Mouse (Mus musculus) ZHBTc4 (cell line): ENCODE measurements around the gene Tmsb10.

ENCODE experiments used
- DNase-seq: peaks from one replicate; pipeline ENCODE4 v3.0.0-alpha.2; 2011; ENCODE audit warnings: low read depth, low spot score

Gene Tmsb10

DNA sequence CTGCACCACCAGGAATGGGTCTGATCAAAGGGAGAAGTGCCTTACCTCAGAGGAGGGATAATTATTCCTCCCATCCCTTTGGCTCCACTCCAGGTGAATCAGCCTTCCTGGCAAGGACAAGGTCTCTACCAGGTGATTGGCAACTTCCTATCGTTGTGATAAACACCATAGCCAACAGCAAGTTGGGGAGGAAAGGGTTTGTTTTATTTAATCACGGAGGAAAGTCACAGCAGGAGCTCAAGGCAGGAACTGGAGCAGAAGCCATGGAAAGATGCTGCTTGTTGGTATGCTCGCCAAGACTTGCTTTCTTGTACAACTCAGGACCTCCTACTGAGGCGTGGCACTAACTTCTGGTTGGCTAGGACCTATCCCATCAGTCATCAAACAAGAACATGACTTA is 47.3 kb downstream of the Tmsb10 start:
- peak; percentile 51 for DNase-seq
